Mouse (Mus musculus): Measurements from ENCODE around the gene Ncaph2.

- TF ChIP-seq CTCF (IDR thresholded peaks at IDR 0.05; ENCODE audit: insufficient read depth, low read depth, low read length), result no peak
- no peak for TF ChIP-seq POLR2A (IDR thresholded peaks at IDR 0.05; ENCODE audit: insufficient read depth, low read depth, low read length)
Measured at GRCm38 (mm10) chr15:89376040-89376439, 20.5 kb downstream of the Ncaph2 start.

Data from olfactory bulb, adult 2 months (tissue).